Mouse (Mus musculus) A20 (cell line): Measurements from ENCODE around the gene Hipk4.

Experiments used
- DNase-seq: peaks from one replicate; pipeline ENCODE4 v3.0.0-alpha.2; 2011; ENCODE audit warnings: low read depth, low spot score

The Hipk4 gene

GRCm38 (mm10) chr7:27540521-27540920 lies 17.5 kb downstream of the Hipk4 start:
- no peak for DNase-seq

GRCm38 (mm10) chr7:27540935-27541334 lies 17.9 kb downstream of the Hipk4 start:
- no peak for DNase-seq

- no peak for DNase-seq
Measured at GRCm38 (mm10) chr7:27541431-27541830, 18.4 kb downstream of the Hipk4 start.

- DNase-seq, result no peak
Measured at GRCm38 (mm10) chr7:27541922-27542321, 18.9 kb downstream of the Hipk4 start.

- peak; percentile 91 for DNase-seq
Measured at GRCm38 (mm10) chr7:27542392-27543033, 19.4 kb downstream of the Hipk4 start.

GRCm38 (mm10) chr7:27543065-27543464 lies 20.0 kb downstream of the Hipk4 start:
- no peak for DNase-seq

- no peak for DNase-seq
Measured at GRCm38 (mm10) chr7:27543851-27544250, 20.8 kb downstream of the Hipk4 start.

- peak; percentile 89 for DNase-seq
Measured at GRCm38 (mm10) chr7:27544675-27545370, 21.8 kb downstream of the Hipk4 start.

- DNase-seq, result no peak
Measured at GRCm38 (mm10) chr7:27549597-27549996, 26.5 kb downstream of the Hipk4 start.

- DNase-seq, result no peak
Measured at GRCm38 (mm10) chr7:27552070-27552469, 29.0 kb downstream of the Hipk4 start.

- peak; percentile 98 for DNase-seq
Measured at GRCm38 (mm10) chr7:27552931-27553513, 30.0 kb downstream of the Hipk4 start, which contains the start of the genes Pld3 and 2310022A10Rik. Gene Pld3 (minus strand): TSS chr7:27553218. Gene 2310022A10Rik (plus strand): TSS chr7:27553233.

- DNase-seq, result no peak
Measured at GRCm38 (mm10) chr7:27560291-27560887, 37.3 kb downstream of the Hipk4 start.

GRCm38 (mm10) chr7:27560978-27561377 lies 37.9 kb downstream of the Hipk4 start:
- no peak for DNase-seq

GRCm38 (mm10) chr7:27569580-27570224 lies 46.6 kb downstream of the Hipk4 start:
- peak; percentile 20 for DNase-seq

GRCm38 (mm10) chr7:27572133-27572532 lies 49.1 kb downstream of the Hipk4 start:
- DNase-seq, result no peak

GRCm38 (mm10) chr7:27574124-27574880 lies 51.2 kb downstream of the Hipk4 start:
- DNase-seq, result no peak

GRCm38 (mm10) chr7:27576914-27577313 lies 53.8 kb downstream of the Hipk4 start:
- DNase-seq, result peak; percentile 75

GRCm38 (mm10) chr7:27577589-27577988 lies 54.5 kb downstream of the Hipk4 start:
- no peak for DNase-seq

GRCm38 (mm10) chr7:27578465-27578864 lies 55.4 kb downstream of the Hipk4 start:
- DNase-seq, result no peak

- DNase-seq, result no peak
Measured at GRCm38 (mm10) chr7:27580380-27581174, 57.5 kb downstream of the Hipk4 start.
